Comparison of ENCODE assay signal across 9 mouse cellular contexts in the genomic region with DNA sequence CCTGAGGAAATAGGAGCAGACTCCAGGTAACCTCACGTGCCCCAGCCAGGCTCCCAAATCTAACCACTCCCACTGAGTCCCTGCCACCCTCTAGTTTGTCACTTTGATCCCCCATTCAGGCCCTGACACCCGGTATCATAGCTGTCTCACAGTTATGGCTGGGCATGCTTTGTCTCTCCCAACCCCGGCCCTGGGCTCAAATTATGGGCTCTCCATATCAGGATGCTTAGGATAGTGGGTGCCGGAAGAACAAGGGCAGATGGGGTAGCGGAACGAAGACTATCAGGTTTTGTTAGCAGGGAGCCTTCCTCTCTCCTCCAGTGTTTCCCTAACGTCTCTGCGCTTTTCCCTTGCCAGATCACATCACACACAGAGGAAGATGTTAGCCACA. TPM values are rescaled to one million over a fixed set of nuclear protein-coding genes. Genes with fewer than 3 reads are reported as not detected.
DNase-seq lines count a peak whose midpoint lies in the region; ATAC-seq and TF ChIP-seq lines count a peak whose summit lies in the region.
"Had no signal": no experiment of that assay in that cellular context is flagged by ENCODE, and none has a peak within 500 bp of the region (broad histone marks: within the 10 kb centered on the region; RNA-seq: fewer than 3 reads in every experiment).

No protein-coding gene starts in this region.

- no peak for TF ChIP-seq POLR2A in cortical plate, adult 2 months (IDR thresholded peaks at IDR 0.05; ENCODE audit: extremely low read depth, insufficient read depth, low read length)

- ATAC-seq in heart, embryonic 11.5 days (replicated peaks; ENCODE audit: insufficient number of reproducible peaks, low FRiP score, low TSS enrichment) = peak; percentile 31; the same call in 1 of the 2 replicates
- ATAC-seq in hindbrain, embryonic 14.5 days (ENCODE audit: low FRiP score) = peak; percentile 44; the same call in 1 of the 2 replicates
- peak; percentile 69 for ATAC-seq in midbrain, embryonic 12.5 days (ENCODE audit: low FRiP score, low read depth)

- peaks cover 19% of the 10 kb centered on the region for H3K4me1 ChIP-seq in heart, embryonic 11.5 days (ENCODE audit: control insufficient read depth, insufficient read depth, low read length)
- peaks cover 7% of the 10 kb centered on the region; the same call in 1 of the 2 replicates for H3K4me1 ChIP-seq in cortical plate, adult 2 months (ENCODE audit: control insufficient read depth, insufficient read depth, low read length)
- peaks cover 9% of the 10 kb centered on the region; the same call in 1 of the 2 replicates for H3K4me1 ChIP-seq in hindbrain, embryonic 14.5 days (replicated peaks; ENCODE audit: control insufficient read depth, insufficient read depth, low read length)
- H3K4me1 ChIP-seq in midbrain, embryonic 12.5 days = peaks cover 40% of the 10 kb centered on the region

- TF ChIP-seq CTCF in cortical plate, adult 2 months (IDR thresholded peaks at IDR 0.05; ENCODE audit: extremely low read depth, insufficient read depth, low read length) = no peak

- H3K4me2 ChIP-seq in heart, embryonic 11.5 days = peak overlapping the region; percentile 99
- H3K4me2 ChIP-seq in hindbrain, embryonic 14.5 days (replicated peaks) = peak overlapping the region; percentile 99
- H3K4me2 ChIP-seq in midbrain, embryonic 12.5 days (replicated peaks) = peak overlapping the region; percentile 90

- no peak overlapping the region for H3K27ac ChIP-seq in heart, embryonic 11.5 days (ENCODE audit: low read depth, low read length)
- no peak overlapping the region for H3K27ac ChIP-seq in cortical plate, adult 2 months (ENCODE audit: insufficient read depth, low read length)
- no peak overlapping the region for H3K27ac ChIP-seq in hindbrain, embryonic 14.5 days
- H3K27ac ChIP-seq in midbrain, embryonic 12.5 days (replicated peaks) = 0 out of 2 replicates have a peak overlapping the region, but pooled peaks have one; percentile 35

- no peaks in the 10 kb centered on the region for H3K36me3 ChIP-seq in heart, embryonic 11.5 days (ENCODE audit: control insufficient read depth, insufficient read depth, low read length)
- no peaks in the 10 kb centered on the region for H3K36me3 ChIP-seq in hindbrain, embryonic 14.5 days (replicated peaks; ENCODE audit: control insufficient read depth, insufficient read depth)
- no peaks in the 10 kb centered on the region for H3K36me3 ChIP-seq in midbrain, embryonic 12.5 days

- WGBS in heart, embryonic 11.5 days (ENCODE audit: insufficient replicate concordance) = 24% methylated on average over 8 of the region's 8 CpGs
- 15% methylated on average over 8 of the region's 8 CpGs for WGBS in hindbrain, embryonic 14.5 days
- WGBS in midbrain, embryonic 12.5 days = 21% methylated on average over 8 of the region's 8 CpGs

- no peak for DNase-seq in heart, adult 18-20 months
- DNase-seq in hindbrain, embryonic 14.5 days (ENCODE audit: low spot score) = no peak
- DNase-seq in MN1 (ENCODE audit: low spot score) (no peak), adipocyte (ENCODE audit: low spot score) (no peak)
- no peak for DNase-seq in cerebellum, postnatal 25 days

- no peaks in the 10 kb centered on the region for H3K9me3 ChIP-seq in heart, embryonic 11.5 days (replicated peaks; ENCODE audit: control insufficient read depth, low read length)
- no peaks in the 10 kb centered on the region for H3K9me3 ChIP-seq in hindbrain, embryonic 14.5 days (ENCODE audit: control insufficient read depth, low read length)
- no peaks in the 10 kb centered on the region for H3K9me3 ChIP-seq in midbrain, embryonic 12.5 days

- peak overlapping the region; percentile 67 for H3K4me3 ChIP-seq in heart, embryonic 11.5 days (ENCODE audit: low read depth, low read length)
- peak overlapping the region; percentile 100; the same call in 1 of the 2 replicates for H3K4me3 ChIP-seq in cortical plate, adult 2 months (ENCODE audit: insufficient read depth, low read length)
- peak overlapping the region; percentile 56 for H3K4me3 ChIP-seq in hindbrain, embryonic 14.5 days (replicated peaks; ENCODE audit: low read length)
- H3K4me3 ChIP-seq in midbrain, embryonic 12.5 days = peak overlapping the region; percentile 57

- H3K9ac ChIP-seq in heart, embryonic 11.5 days (ENCODE audit: low read depth, low read length) = peak overlapping the region; percentile 43; the same call in 1 of the 2 replicates
- peak overlapping the region; percentile 66 for H3K9ac ChIP-seq in hindbrain, embryonic 14.5 days
- peak overlapping the region; percentile 60 for H3K9ac ChIP-seq in midbrain, embryonic 12.5 days (replicated peaks)

- H3K27me3 ChIP-seq in heart, embryonic 11.5 days (ENCODE audit: control insufficient read depth, insufficient read depth, low read length) = no peaks in the 10 kb centered on the region
- peaks cover 5% of the 10 kb centered on the region; the same call in 1 of the 2 replicates for H3K27me3 ChIP-seq in hindbrain, embryonic 14.5 days (ENCODE audit: control insufficient read depth, insufficient read depth, low read length)
- H3K27me3 ChIP-seq in midbrain, embryonic 12.5 days = peaks cover 8% of the 10 kb centered on the region

RNA-seq across cellular contexts. Expression of gene Tnfrsf19, which starts 8.2 kb away (rescaled TPM):
- 29.6 and 30.1 TPM in 2 replicates for polyA plus RNA-seq in heart, embryonic 11.5 days (2014; fragmentation: Nextera tagmentation; extraction: Ambion mirVana)
- total RNA-seq in heart, adult 18-20 months (2021) = 1 to 10 TPM; 2.8 to 3.2 TPM
- 56.8 and 59.1 TPM in 2 replicates for polyA plus RNA-seq in cortical plate, adult 2 months (2012; rRNA removed)
- 39.5 and 41.3 TPM in 2 replicates for polyA plus RNA-seq in hindbrain, embryonic 14.5 days (2014; fragmentation: Nextera tagmentation; extraction: Ambion mirVana)
- 70.2 and 80.5 TPM in 2 replicates for polyA plus RNA-seq in midbrain, embryonic 12.5 days (2016; fragmentation: Nextera tagmentation; extraction: Ambion mirVana)
- polyA plus RNA-seq: erythroblast, embryonic 14.5 days had no signal
